27 mouse cellular contexts compared by ENCODE assay signal in the genomic region with DNA sequence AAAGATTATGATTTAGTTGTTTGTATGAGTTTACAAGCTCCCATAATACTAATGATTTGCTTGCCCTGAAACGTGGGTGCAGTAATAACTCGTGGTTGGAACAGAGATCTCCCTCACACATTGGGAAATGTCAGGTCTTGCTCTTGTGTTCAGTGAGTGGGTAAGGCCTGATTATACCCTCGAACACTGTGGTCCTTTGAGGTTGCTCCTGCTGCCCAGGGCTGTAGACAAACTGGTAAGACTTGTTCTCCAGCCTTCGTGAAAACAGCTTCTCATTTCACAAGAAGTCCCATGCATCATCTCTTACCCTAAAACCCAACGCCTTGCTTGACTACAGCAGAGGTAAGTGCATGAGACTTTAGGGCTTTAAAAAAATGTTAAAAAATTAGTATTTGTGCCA.
"Had no signal": no experiment of that assay in that cellular context is flagged by ENCODE, and none has a peak within 500 bp of the region (broad histone marks: within the 10 kb centered on the region; RNA-seq: fewer than 3 reads in every experiment).

No protein-coding gene starts in this region.

- ATAC-seq: hindbrain, postnatal 0 days; intestine, embryonic 16.5 days had no signal

- H3K4me2 ChIP-seq: heart, embryonic 11.5 days; heart, embryonic 13.5 days; heart, embryonic 15.5 days; hindbrain, embryonic 15.5 days; kidney, embryonic 15.5 days; limb, embryonic 12.5 days; liver, embryonic 11.5 days; liver, embryonic 13.5 days had no signal

- H3K27me3 ChIP-seq: heart, embryonic 13.5 days; heart, embryonic 15.5 days; hindbrain, embryonic 15.5 days; kidney, embryonic 15.5 days; limb, embryonic 12.5 days; liver, embryonic 13.5 days had no signal

- H3K36me3 ChIP-seq: heart, embryonic 13.5 days; heart, embryonic 15.5 days; hindbrain, embryonic 15.5 days; kidney, embryonic 15.5 days; limb, embryonic 10.5 days; limb, embryonic 12.5 days; liver, embryonic 13.5 days had no signal

- DNase-seq: gastrocnemius, adult 2 months; gastrocnemius, postnatal 10 days; gastrocnemius, postnatal 25 days; heart, adult 11 months; heart, adult 2 months; heart, postnatal 14 days; heart, postnatal 36 days; kidney, adult 11 months; kidney, adult 2 months; kidney, adult 9 months; kidney, postnatal 14 days; kidney, postnatal 36 days; layer of hippocampus, adult 9-11 months; liver; liver, embryonic 13.5 days had no signal

- H3K27ac ChIP-seq: gastrocnemius, adult 2 months; heart, adult 2 months; heart, embryonic 13.5 days; heart, embryonic 15.5 days; hindbrain, embryonic 15.5 days; hindbrain, postnatal 0 days; kidney, embryonic 15.5 days; kidney, postnatal 0 days; left cerebral cortex, adult 2 months; limb, embryonic 10.5 days; limb, embryonic 12.5 days; liver, embryonic 13.5 days had no signal

- H3K9me3 ChIP-seq: heart, embryonic 13.5 days; heart, embryonic 15.5 days; hindbrain, embryonic 15.5 days; kidney, embryonic 15.5 days; limb, embryonic 10.5 days; limb, embryonic 12.5 days; liver, embryonic 13.5 days had no signal

- H3K4me3 ChIP-seq: gastrocnemius, adult 2 months; heart, adult 2 months; heart, embryonic 13.5 days; heart, embryonic 15.5 days; hindbrain, embryonic 15.5 days; kidney, embryonic 15.5 days; left cerebral cortex, adult 2 months; limb, embryonic 10.5 days; limb, embryonic 12.5 days; liver, embryonic 13.5 days had no signal

- H3K4me1 ChIP-seq: hindbrain, embryonic 15.5 days; kidney, embryonic 15.5 days; limb, embryonic 12.5 days; liver, embryonic 13.5 days had no signal

- H3K9ac ChIP-seq: heart, embryonic 13.5 days; heart, embryonic 15.5 days; hindbrain, embryonic 15.5 days; kidney, embryonic 15.5 days; limb, embryonic 12.5 days; liver, embryonic 13.5 days had no signal
